Mouse (Mus musculus): Measurements from ENCODE around the gene Tmem232.
"Not testable (repeated sequence)": the region's sequence is repeated elsewhere in the genome, so short reads cannot be mapped to it uniquely, and the experiment has no call there.

Tmem232 gene

DNA sequence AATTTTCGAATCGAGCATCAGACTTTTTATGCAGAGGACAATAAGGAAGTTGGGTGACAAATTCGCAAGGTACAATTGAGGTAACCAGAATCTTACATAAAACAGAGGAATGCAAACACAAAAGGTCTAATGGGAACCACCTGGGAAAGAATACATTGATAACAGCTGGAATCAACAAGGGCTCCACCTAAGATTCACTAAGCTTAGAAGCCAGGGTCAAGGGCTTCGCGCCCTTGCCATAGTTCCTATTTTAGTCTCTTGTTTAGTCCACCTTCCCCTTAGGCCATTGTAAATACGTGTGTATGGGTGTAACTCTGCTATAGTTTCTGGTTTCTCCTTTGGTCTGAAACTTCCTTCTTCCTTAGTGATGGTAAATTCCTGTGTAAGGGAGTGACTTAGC is 318.9 kb downstream of the Tmem232 start:
- DNase-seq (ENCODE audit: low spot score): not testable (repeated sequence)

Data from MN1 (cell line).